Mouse (Mus musculus) neutrophil, adult 59 days (primary cell): ENCODE data around the gene Gm10097. TPM values are rescaled to one million over a fixed set of nuclear protein-coding genes. Genes with fewer than 3 reads are reported as not detected.

ENCODE experiments used
- total RNA-seq, 2 experiments: library from RNA; stranded (reverse); gene quantifications; 1 replicate in 1 of 2; 2 replicates in 1 of 2; pipeline ENCODE4 v1.2.4; 2023

Gene Gm10097
- total RNA-seq = not detected

GRCm38 (mm10) chr10:5068676-5069265 lies at the start of gene Gm10097:
Gene Gm10097, plus strand, starts transcription at chr10:5069192.

